Mouse (Mus musculus) heart, embryonic 12.5 days (tissue): Measurements from ENCODE around the gene Phgr1. TPM values are rescaled to one million over a fixed set of nuclear protein-coding genes. Genes with fewer than 3 reads are reported as not detected.

ENCODE experiments used
- ATAC-seq: fragments of 200-750 bp; cut with Nextera tagmentation; 2 replicates; pipeline ENCODE4 v1.8.0; 2017; ENCODE audit warnings: moderate TSS enrichment, moderate library complexity; ENCODE audit not compliant: insufficient number of reproducible peaks, low FRiP score
- H3K27ac ChIP-seq: fragments of 300-500 bp; sonication (generic); 2 replicates; pipeline ENCODE4 v1.5.1; 2016; ENCODE audit warnings: mild to moderate bottlenecking, moderate library complexity; ENCODE audit not compliant: poor library complexity, severe bottlenecking
- H3K27me3 ChIP-seq: fragments of 300-500 bp; sonication (generic); replicated peaks from 2 replicates; pipeline ENCODE4 v1.6.1; 2016; ENCODE audit warnings: mild to moderate bottlenecking, moderate library complexity
- H3K36me3 ChIP-seq: fragments of 300-500 bp; sonication (generic); 2 replicates; pipeline ENCODE4 v1.6.1; 2016; ENCODE audit warnings: mild to moderate bottlenecking, moderate library complexity
- H3K4me1 ChIP-seq: fragments of 300-500 bp; sonication (generic); replicated peaks from 2 replicates; pipeline ENCODE4 v1.6.1; 2016; ENCODE audit warnings: mild to moderate bottlenecking
- H3K4me2 ChIP-seq: fragments of 300-500 bp; sonication (generic); 2 replicates; pipeline ENCODE4 v1.6.1; 2016; ENCODE audit warnings: mild to moderate bottlenecking, moderate library complexity
- H3K4me3 ChIP-seq: fragments of 300-500 bp; sonication (generic); 2 replicates; pipeline ENCODE4 v1.5.1; 2016; ENCODE audit warnings: mild to moderate bottlenecking
- H3K9ac ChIP-seq: fragments of 300-500 bp; sonication (generic); 2 replicates; pipeline ENCODE4 v1.6.1; 2016; ENCODE audit warnings: mild to moderate bottlenecking, moderate library complexity
- H3K9me3 ChIP-seq: fragments of 300-500 bp; sonication (generic); replicated peaks from 2 replicates; pipeline ENCODE4 v1.6.1; 2016; ENCODE audit warnings: mild to moderate bottlenecking, moderate library complexity
- WGBS: fragments of 180-500 bp; shearing (Covaris S2); methylation state at CpG from one replicate; pipeline ENCODE4 v1.1.7; 2016; 5-methylcytosine and 5-hydroxymethylcytosine counted together
- polyA plus RNA-seq: library from polyadenylated mRNA; unstranded; fragments of >200 nt; fragmentation: Nextera tagmentation; extraction: Ambion mirVana; gene quantifications from 2 replicates; pipeline ENCODE4 v1.2.1, GENCODE M21; 2016

Phgr1 gene
- polyA plus RNA-seq, 1 experiment from 2014 or later: not detected

DNA sequence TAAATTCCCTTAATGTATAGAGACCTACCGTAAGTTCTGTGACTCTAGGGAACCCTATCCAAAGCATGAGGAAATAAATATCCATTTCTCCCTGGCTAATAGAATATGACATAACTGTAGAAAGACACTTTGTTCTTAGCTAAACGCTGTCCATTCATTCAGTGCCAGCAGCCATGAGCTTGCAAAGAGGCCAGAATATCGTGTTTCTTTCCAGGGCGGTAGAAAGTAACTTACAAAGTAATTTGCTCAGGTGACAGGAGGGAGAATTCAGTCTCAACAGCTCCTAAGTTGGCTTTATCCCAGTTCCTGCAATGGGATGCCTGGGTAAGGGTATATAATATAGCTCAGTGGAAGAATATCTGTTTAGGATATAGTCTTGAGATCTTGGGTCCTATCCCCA lies 51.8 kb downstream of the Phgr1 start:
- 93% methylated on average over 4 of the region's 4 CpGs for WGBS
- no peak overlapping the region for H3K9ac ChIP-seq
- H3K9me3 ChIP-seq: peaks cover 4% of the 10 kb centered on the region; the same call in 1 of the 2 replicates
- no peak overlapping the region for H3K4me2 ChIP-seq
- peaks cover 79% of the 10 kb centered on the region for H3K36me3 ChIP-seq
- no peak overlapping the region for H3K4me3 ChIP-seq
- H3K27me3 ChIP-seq: no peaks in the 10 kb centered on the region
- H3K4me1 ChIP-seq: no peaks in the 10 kb centered on the region
- H3K27ac ChIP-seq: no peak overlapping the region
- ATAC-seq: no peak

Other genes starting within 250 kb of the Phgr1 start
- 2.0 and 2.7 TPM in 2 replicates for gene Bmf, start 223.1 kb upstream of the Phgr1 start, polyA plus RNA-seq
- gene Bub1b, start 174.6 kb upstream of the Phgr1 start, polyA plus RNA-seq: 84.2 and 86.9 TPM in 2 replicates
- 4.6 and 5.8 TPM in 2 replicates for gene Pak6, start 109.5 kb upstream of the Phgr1 start, polyA plus RNA-seq
- gene Ankrd63, start 68.8 kb upstream of the Phgr1 start, polyA plus RNA-seq: 1.2 and 1.4 TPM in 2 replicates
- gene Plcb2, start 44.3 kb upstream of the Phgr1 start, polyA plus RNA-seq: 1.4 and 1.5 TPM in 2 replicates
- 33.8 and 37.3 TPM in 2 replicates for gene Inafm2, start 27.0 kb upstream of the Phgr1 start, polyA plus RNA-seq
- 2.7 and 3.6 TPM in 2 replicates for gene Ccdc9b, start 10.1 kb upstream of the Phgr1 start, polyA plus RNA-seq
- gene Disp2, start 7.0 kb downstream of the Phgr1 start, polyA plus RNA-seq: 0.10 and 0.23 TPM in 2 replicates
- gene Knstrn, start 41.2 kb downstream of the Phgr1 start, polyA plus RNA-seq: 109 and 115 TPM in 2 replicates
- gene Ivd, start 89.2 kb downstream of the Phgr1 start, polyA plus RNA-seq: 68.2 and 68.7 TPM in 2 replicates
- 4.5 and 4.8 TPM in 2 replicates for gene Bahd1, start 127.6 kb downstream of the Phgr1 start, polyA plus RNA-seq
- gene Chst14, start 153.7 kb downstream of the Phgr1 start, polyA plus RNA-seq: 23.9 and 25.4 TPM in 2 replicates